Comparison of ENCODE assay signal across 8 mouse cellular contexts in the genomic region with DNA sequence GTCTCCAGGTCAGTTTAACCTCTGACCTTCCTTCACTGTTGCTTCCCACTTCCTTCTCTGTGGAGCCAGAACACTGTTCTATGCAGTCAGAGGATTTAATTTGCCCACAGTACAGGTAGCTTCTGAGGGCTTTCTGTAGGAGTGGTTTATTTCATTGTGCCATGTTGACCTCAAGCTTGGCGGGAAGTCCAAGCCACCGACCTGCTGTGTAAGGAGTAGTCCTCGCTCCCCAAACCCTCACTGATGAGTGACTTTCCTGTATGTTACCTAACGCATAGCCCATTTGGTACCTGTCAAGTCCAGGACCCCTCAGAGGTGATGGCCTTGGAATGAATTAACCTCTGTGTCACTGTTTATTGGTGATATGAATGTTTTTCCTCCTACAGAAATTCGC. TPM values are rescaled to one million over a fixed set of nuclear protein-coding genes. Genes with fewer than 3 reads are reported as not detected.
DNase-seq lines count a peak whose midpoint lies in the region; ATAC-seq and TF ChIP-seq lines count a peak whose summit lies in the region.

No protein-coding gene starts in this region.

- no peak for ATAC-seq in lung, embryonic 16.5 days (ENCODE audit: low read depth)
- ATAC-seq in forebrain, embryonic 11.5 days (replicated peaks; ENCODE audit: low FRiP score) = no peak
- no peak for ATAC-seq in limb, embryonic 11.5 days (ENCODE audit: insufficient number of reproducible peaks, low FRiP score, low TSS enrichment, low read depth)

- H3K9ac ChIP-seq in lung, embryonic 16.5 days (ENCODE audit: low read length) = peak overlapping the region; percentile 84
- peak overlapping the region; percentile 88 for H3K9ac ChIP-seq in forebrain, embryonic 11.5 days (ENCODE audit: low read length)
- peak overlapping the region; percentile 77 for H3K9ac ChIP-seq in limb, embryonic 11.5 days (ENCODE audit: low read length)

- no peaks in the 10 kb centered on the region for H3K9me3 ChIP-seq in lung, embryonic 16.5 days (ENCODE audit: control insufficient read depth, low read length)
- no peaks in the 10 kb centered on the region for H3K9me3 ChIP-seq in forebrain, embryonic 11.5 days (ENCODE audit: control insufficient read depth, low read length)
- no peaks in the 10 kb centered on the region for H3K9me3 ChIP-seq in limb, embryonic 11.5 days (ENCODE audit: control insufficient read depth, low read length)

- no peak overlapping the region for H3K27ac ChIP-seq in lung, embryonic 16.5 days (ENCODE audit: low read length)
- H3K27ac ChIP-seq in forebrain, embryonic 11.5 days (ENCODE audit: low read depth, low read length) = peak overlapping the region; percentile 1
- H3K27ac ChIP-seq in limb, embryonic 11.5 days (replicated peaks; ENCODE audit: low read depth, low read length) = no peak overlapping the region
- H3K27ac ChIP-seq in olfactory bulb, adult 2 months (ENCODE audit: insufficient read depth, low read depth, low read length) = peak overlapping the region; percentile 63; the same call in 1 of the 2 replicates

- peak overlapping the region; percentile 75 for H3K4me3 ChIP-seq in lung, embryonic 16.5 days (ENCODE audit: low read length)
- peak overlapping the region; percentile 77 for H3K4me3 ChIP-seq in forebrain, embryonic 11.5 days (ENCODE audit: low read depth, low read length)
- peak overlapping the region; percentile 65 for H3K4me3 ChIP-seq in limb, embryonic 11.5 days (ENCODE audit: low read depth, low read length)
- peak overlapping the region; percentile 31 for H3K4me3 ChIP-seq in olfactory bulb, adult 2 months (ENCODE audit: insufficient read depth, low read depth, low read length)

- peak overlapping the region; percentile 73 for H3K4me2 ChIP-seq in lung, embryonic 16.5 days (ENCODE audit: low read depth, low read length)
- H3K4me2 ChIP-seq in forebrain, embryonic 11.5 days (ENCODE audit: low read depth, low read length, severe bottlenecking) = peak overlapping the region; percentile 63
- H3K4me2 ChIP-seq in limb, embryonic 11.5 days (ENCODE audit: low read depth, severe bottlenecking) = peak overlapping the region; percentile 78

- no peak for TF ChIP-seq POLR2A in olfactory bulb, adult 2 months (IDR thresholded peaks at IDR 0.05; ENCODE audit: insufficient read depth, low read depth, low read length)

- peaks cover 31% of the 10 kb centered on the region for H3K36me3 ChIP-seq in lung, embryonic 16.5 days (ENCODE audit: control insufficient read depth, insufficient read depth, low read length)
- H3K36me3 ChIP-seq in forebrain, embryonic 11.5 days (ENCODE audit: control insufficient read depth, insufficient read depth, low read length) = peaks cover 13% of the 10 kb centered on the region
- H3K36me3 ChIP-seq in limb, embryonic 11.5 days (ENCODE audit: control insufficient read depth, insufficient read depth, low read length) = peaks cover 23% of the 10 kb centered on the region

- H3K4me1 ChIP-seq in lung, embryonic 16.5 days (replicated peaks; ENCODE audit: control insufficient read depth, insufficient read depth, low read length) = peaks cover 28% of the 10 kb centered on the region
- peaks cover 11% of the 10 kb centered on the region for H3K4me1 ChIP-seq in forebrain, embryonic 11.5 days (replicated peaks; ENCODE audit: control insufficient read depth, insufficient read depth, low read length)
- H3K4me1 ChIP-seq in limb, embryonic 11.5 days (ENCODE audit: control insufficient read depth, insufficient read depth, low read length) = peaks cover 17% of the 10 kb centered on the region
- H3K4me1 ChIP-seq in olfactory bulb, adult 2 months (ENCODE audit: control insufficient read depth, insufficient read depth, low read length) = peaks cover 37% of the 10 kb centered on the region

- H3K27me3 ChIP-seq in lung, embryonic 16.5 days (ENCODE audit: control insufficient read depth, insufficient read depth, low read depth, low read length) = no peaks in the 10 kb centered on the region
- H3K27me3 ChIP-seq in forebrain, embryonic 11.5 days (ENCODE audit: control insufficient read depth, insufficient read depth, low read length) = no peaks in the 10 kb centered on the region
- H3K27me3 ChIP-seq in limb, embryonic 11.5 days (ENCODE audit: control insufficient read depth, insufficient read depth, low read length) = no peaks in the 10 kb centered on the region

- WGBS in lung, embryonic 16.5 days = 29% methylated on average over 5 of the region's 5 CpGs
- 25% methylated on average over 5 of the region's 5 CpGs for WGBS in forebrain, embryonic 11.5 days
- 20% methylated on average over 5 of the region's 5 CpGs for WGBS in limb, embryonic 11.5 days
- WGBS in olfactory bulb, adult 2 months = 57% methylated on average over 5 of the region's 5 CpGs

- no peak for DNase-seq in lung, postnatal 10 days
- DNase-seq in forebrain, embryonic 11.5 days (ENCODE audit: low spot score) = peak; percentile 45
- DNase-seq in limb, embryonic 11.5 days (ENCODE audit: low spot score) = no peak
- DNase-seq in thymus, adult 18-20 months = no peak
- DNase-seq in left cerebral cortex, adult 9 months (ENCODE audit: low spot score in 2 of 2) = no peak
- DNase-seq in T-cell, adult 2 months (ENCODE audit: low spot score) = no peak

- no peak for TF ChIP-seq CTCF in olfactory bulb, adult 2 months (IDR thresholded peaks at IDR 0.05; ENCODE audit: insufficient read depth, low read depth, low read length)

RNA-seq across cellular contexts. Expression of a gene that starts 2.6 kb away (rescaled TPM):
- 1,425 and 1,551 TPM in 2 replicates for polyA plus RNA-seq in lung, embryonic 16.5 days (2015; fragmentation: Nextera tagmentation; extraction: Ambion mirVana)
- 1,858 and 1,977 TPM in 2 replicates for polyA plus RNA-seq in forebrain, embryonic 11.5 days (2014; fragmentation: Nextera tagmentation; extraction: Ambion mirVana)
- polyA plus RNA-seq in limb, embryonic 11.5 days (2014; fragmentation: Nextera tagmentation; extraction: Ambion mirVana) = 2,196 and 2,311 TPM in 2 replicates
- 1,081 TPM in 1 of 2 replicates, not detected in the other for polyA plus RNA-seq in olfactory bulb, adult 2 months (2012; ENCODE audit: insufficient read depth, insufficient read length, low replicate concordance, missing spikeins)

RNA-seq across cellular contexts. Expression of a gene that starts 38.0 kb away (rescaled TPM):
- polyA plus RNA-seq in lung, embryonic 16.5 days (2015; fragmentation: Nextera tagmentation; extraction: Ambion mirVana) = not detected in 2 replicates
- not detected in 2 replicates for polyA plus RNA-seq in forebrain, embryonic 11.5 days (2014; fragmentation: Nextera tagmentation; extraction: Ambion mirVana)
- 0.09 and 0.34 TPM in 2 replicates for polyA plus RNA-seq in limb, embryonic 11.5 days (2014; fragmentation: Nextera tagmentation; extraction: Ambion mirVana)
- polyA plus RNA-seq in olfactory bulb, adult 2 months (2012; ENCODE audit: insufficient read depth, insufficient read length, low replicate concordance, missing spikeins) = not detected in 2 replicates

RNA-seq across cellular contexts. Expression of a gene that starts 42.4 kb away (rescaled TPM):
- 24.8 and 30.3 TPM in 2 replicates for polyA plus RNA-seq in lung, embryonic 16.5 days (2015; fragmentation: Nextera tagmentation; extraction: Ambion mirVana)
- 51.6 and 56.2 TPM in 2 replicates for polyA plus RNA-seq in forebrain, embryonic 11.5 days (2014; fragmentation: Nextera tagmentation; extraction: Ambion mirVana)
- polyA plus RNA-seq in limb, embryonic 11.5 days (2014; fragmentation: Nextera tagmentation; extraction: Ambion mirVana) = 37.9 and 44.9 TPM in 2 replicates
- polyA plus RNA-seq in olfactory bulb, adult 2 months (2012; ENCODE audit: insufficient read depth, insufficient read length, low replicate concordance, missing spikeins) = 249 and 288 TPM in 2 replicates

Comparison
In these comparisons a context has a peak if more than half of its experiments do, and no peak if none do; other contexts are left out.
1. H3K27ac ChIP-seq: peak in forebrain, embryonic 11.5 days (single experiment) and olfactory bulb, adult 2 months (single experiment); none in lung, embryonic 16.5 days (single experiment) and limb, embryonic 11.5 days (single experiment).
2. Peak in every context shown above with its lines, with median percentiles within 50 percentile points of each other: H3K4me2 ChIP-seq, H3K4me3 ChIP-seq and H3K9ac ChIP-seq.